Mouse (Mus musculus) heart, embryonic 10.5 days (tissue): ENCODE data around the gene Mmgt2. TPM values are rescaled to one million over a fixed set of nuclear protein-coding genes. Genes with fewer than 3 reads are reported as not detected.
A peak's percentile ranks its signal among the peaks of the same experiment; 100 is the strongest.

ENCODE experiments used
- DNase-seq: peaks from one replicate; pipeline ENCODE4 v3.0.0-alpha.2; 2017; ENCODE audit warnings: low spot score
- H3K27ac ChIP-seq: fragments of 300-500 bp; sonication (generic); 2 replicates; pipeline ENCODE4 v1.5.1; 2016; ENCODE audit warnings: mild to moderate bottlenecking
- H3K27me3 ChIP-seq: fragments of 300-500 bp; sonication (generic); 2 replicates; pipeline ENCODE4 v1.6.1; 2016; ENCODE audit warnings: mild to moderate bottlenecking; ENCODE audit not compliant: poor library complexity, insufficient read depth, severe bottlenecking
- H3K36me3 ChIP-seq: fragments of 300-500 bp; sonication (generic); 2 replicates; pipeline ENCODE4 v1.6.1; 2016; ENCODE audit warnings: mild to moderate bottlenecking, moderate library complexity
- H3K4me1 ChIP-seq: fragments of 300-500 bp; sonication (generic); 2 replicates; pipeline ENCODE4 v1.6.1; 2016; ENCODE audit warnings: mild to moderate bottlenecking
- H3K4me3 ChIP-seq: fragments of 300-500 bp; sonication (generic); 2 replicates; pipeline ENCODE4 v1.5.1; 2016; ENCODE audit warnings: mild to moderate bottlenecking, moderate library complexity
- H3K9me3 ChIP-seq: fragments of 300-500 bp; sonication (generic); 2 replicates; pipeline ENCODE4 v1.6.1; 2016; ENCODE audit warnings: mild to moderate bottlenecking, moderate library complexity
- WGBS: fragments of 180-500 bp; shearing (Covaris S2); methylation state at CpG from one replicate; pipeline ENCODE4 v1.1.7; 2016; 5-methylcytosine and 5-hydroxymethylcytosine counted together
- polyA plus RNA-seq: library from polyadenylated mRNA; unstranded; fragments of >200 nt; fragmentation: Nextera tagmentation; extraction: Ambion mirVana; gene quantifications from 2 replicates; pipeline ENCODE4 v1.2.1, GENCODE M21; 2016

The Mmgt2 gene
- polyA plus RNA-seq, 1 experiment from 2014 or later = 40.5 TPM

GRCm38 (mm10) chr11:62608826-62609675, 39.4 kb upstream of the Mmgt2 start:
- DNase-seq = no peak
- Histone ChIP-seq H3K36me3 (peaks cover 75% of the 10 kb centered on the region), H3K27me3 (no peaks in the 10 kb centered on the region), H3K4me3 (no peak overlapping the region), H3K4me1 (peaks cover 29% of the 10 kb centered on the region), H3K27ac (no peak overlapping the region), H3K9me3 (no peaks in the 10 kb centered on the region)
- WGBS = 79% methylated on average over 10 of the region's 10 CpGs

GRCm38 (mm10) chr11:62610304-62610703, 38.2 kb upstream of the Mmgt2 start:
- no peak overlapping the region for H3K4me3 ChIP-seq
- no peak for DNase-seq
- H3K4me1 ChIP-seq = peaks cover 25% of the 10 kb centered on the region
- 78% methylated on average over 6 of the region's 6 CpGs for WGBS
- H3K27ac ChIP-seq = no peak overlapping the region
- H3K9me3 ChIP-seq = no peaks in the 10 kb centered on the region
- no peaks in the 10 kb centered on the region for H3K27me3 ChIP-seq
- peaks cover 63% of the 10 kb centered on the region for H3K36me3 ChIP-seq

DNA sequence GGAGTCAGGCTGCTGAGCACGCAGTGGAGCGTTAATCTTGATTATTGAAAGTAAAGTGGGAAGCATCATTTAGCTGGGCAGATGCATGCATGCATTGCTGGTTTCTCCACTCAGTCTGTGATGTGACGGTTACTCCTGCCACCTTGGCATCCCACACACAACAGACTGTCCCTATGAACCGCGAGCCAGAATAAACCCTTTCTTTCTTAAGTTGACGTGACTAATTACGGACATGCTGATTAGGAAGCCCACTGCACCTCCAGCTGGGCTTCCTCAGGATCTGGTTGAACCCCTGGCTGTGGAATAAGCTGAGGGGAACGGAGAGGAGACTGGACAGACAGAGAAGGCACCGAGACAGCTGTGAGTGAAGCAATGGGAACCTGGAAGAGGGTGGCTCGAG, 35.9 kb upstream of the Mmgt2 start:
- Histone ChIP-seq H3K27ac (no peak overlapping the region), H3K36me3 (peaks cover 61% of the 10 kb centered on the region), H3K9me3 (no peaks in the 10 kb centered on the region), H3K4me3 (no peak overlapping the region), H3K4me1 (peaks cover 17% of the 10 kb centered on the region), H3K27me3 (no peaks in the 10 kb centered on the region)
- 79% methylated on average over 10 of the region's 10 CpGs for WGBS
- DNase-seq = no peak

GRCm38 (mm10) chr11:62613657-62614365, 34.7 kb upstream of the Mmgt2 start:
- peaks cover 60% of the 10 kb centered on the region for H3K36me3 ChIP-seq
- no peaks in the 10 kb centered on the region for H3K9me3 ChIP-seq
- peak overlapping the region; percentile 83 for H3K27ac ChIP-seq
- H3K4me1 ChIP-seq = peaks cover 17% of the 10 kb centered on the region
- no peaks in the 10 kb centered on the region for H3K27me3 ChIP-seq
- peak; percentile 96 for DNase-seq
- H3K4me3 ChIP-seq = peak overlapping the region; percentile 42
- 21% methylated on average over 19 of the region's 19 CpGs for WGBS

GRCm38 (mm10) chr11:62614876-62615410, 33.5 kb upstream of the Mmgt2 start:
- Histone ChIP-seq H3K27me3 (no peaks in the 10 kb centered on the region), H3K9me3 (no peaks in the 10 kb centered on the region), H3K4me3 (no peak overlapping the region), H3K36me3 (peaks cover 63% of the 10 kb centered on the region), H3K27ac (no peak overlapping the region; the same call in 1 of the 2 replicates), H3K4me1 (peaks cover 14% of the 10 kb centered on the region)
- WGBS = 86% methylated on average over 8 of the region's 8 CpGs
- no peak for DNase-seq

DNA sequence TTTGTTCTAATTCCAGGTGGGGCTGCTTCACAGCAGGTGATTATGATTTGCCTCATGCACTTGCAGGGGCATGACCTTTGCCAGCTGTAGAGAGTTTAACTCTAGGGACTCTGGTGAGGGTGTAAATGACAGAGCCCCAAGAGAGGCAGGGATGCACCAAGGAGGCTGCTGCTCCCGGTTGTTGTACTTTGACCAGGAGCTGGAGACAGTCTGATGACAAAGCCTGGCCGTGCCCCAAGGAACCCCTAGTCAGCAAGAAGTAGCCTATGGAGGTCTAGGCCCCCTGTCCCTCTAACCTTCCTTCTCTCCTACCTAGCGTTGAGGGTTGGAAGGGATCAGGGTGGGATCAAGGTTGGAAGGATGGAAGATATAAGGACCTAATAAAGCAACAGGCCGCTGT, 33.0 kb upstream of the Mmgt2 start:
- Histone ChIP-seq H3K9me3 (no peaks in the 10 kb centered on the region), H3K4me1 (peaks cover 14% of the 10 kb centered on the region), H3K27ac (no peak overlapping the region), H3K27me3 (no peaks in the 10 kb centered on the region; the same call in 1 of the 2 replicates), H3K4me3 (no peak overlapping the region), H3K36me3 (peaks cover 62% of the 10 kb centered on the region)
- DNase-seq = no peak
- 88% methylated on average over 4 of the region's 4 CpGs for WGBS

DNA sequence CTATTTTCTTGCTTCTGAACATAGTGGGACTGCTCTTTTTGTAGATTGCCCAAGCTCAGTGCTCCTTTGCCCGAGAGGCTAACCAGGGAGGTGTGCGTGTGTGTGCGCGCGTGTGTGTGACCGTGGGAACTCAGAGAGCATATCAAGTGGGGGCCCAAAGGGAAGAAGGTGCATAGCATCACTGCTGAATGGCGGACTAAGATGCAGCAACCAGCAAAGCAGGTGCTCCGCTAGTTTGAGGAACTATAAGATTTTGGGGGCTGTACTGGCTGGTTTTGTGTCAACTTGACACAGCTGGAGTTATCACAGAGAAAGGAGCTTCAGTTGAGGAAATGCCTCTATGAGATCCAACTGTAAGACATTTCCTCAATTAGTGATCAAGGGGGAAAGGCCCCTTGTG, 27.4 kb upstream of the Mmgt2 start:
- Histone ChIP-seq H3K9me3 (no peaks in the 10 kb centered on the region), H3K27me3 (no peaks in the 10 kb centered on the region; the same call in 1 of the 2 replicates), H3K4me3 (no peak overlapping the region), H3K4me1 (peaks cover 33% of the 10 kb centered on the region), H3K36me3 (peaks cover 41% of the 10 kb centered on the region), H3K27ac (no peak overlapping the region)
- no peak for DNase-seq
- WGBS = 90% methylated on average over 8 of the region's 8 CpGs

DNA sequence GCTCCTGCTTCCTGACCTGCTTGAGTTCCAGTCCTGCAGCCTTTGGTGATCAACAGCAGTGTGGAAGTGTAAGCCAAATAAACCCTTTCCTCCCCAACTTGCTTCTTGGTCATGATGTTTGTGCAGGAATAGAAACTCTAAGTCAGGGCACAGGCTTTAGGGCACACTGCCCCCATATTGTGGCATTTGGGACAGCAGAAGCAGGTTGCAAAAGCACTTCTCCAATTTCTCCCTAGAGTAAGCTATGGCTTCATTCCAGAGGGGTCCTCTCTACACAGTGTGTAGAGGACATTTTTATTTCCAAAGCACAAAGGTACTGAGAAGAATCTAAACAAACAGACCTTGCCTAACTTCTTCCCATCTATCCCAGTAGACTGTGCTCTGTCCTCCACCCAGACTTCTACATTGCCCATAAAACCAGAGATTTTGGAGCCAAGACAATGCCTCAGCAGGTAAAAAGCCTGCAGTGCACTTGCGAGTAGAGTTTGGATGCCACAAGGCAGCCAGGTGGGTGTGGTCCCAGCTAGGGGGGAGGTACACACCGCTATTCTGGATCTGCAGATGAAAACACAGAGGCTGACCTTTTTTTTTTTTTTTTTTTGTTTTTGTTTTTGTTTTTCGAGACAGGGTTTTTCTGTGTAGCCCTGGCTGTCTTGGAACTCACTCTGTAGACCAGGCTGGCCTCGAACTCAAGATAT, 26.7 kb upstream of the Mmgt2 start:
- DNase-seq = no peak
- Histone ChIP-seq H3K27me3 (no peaks in the 10 kb centered on the region; the same call in 1 of the 2 replicates), H3K9me3 (no peaks in the 10 kb centered on the region), H3K4me1 (peaks cover 33% of the 10 kb centered on the region), H3K4me3 (no peak overlapping the region), H3K36me3 (peaks cover 41% of the 10 kb centered on the region), H3K27ac (no peak overlapping the region)
- WGBS = 86% methylated on average over 4 of the region's 4 CpGs

DNA sequence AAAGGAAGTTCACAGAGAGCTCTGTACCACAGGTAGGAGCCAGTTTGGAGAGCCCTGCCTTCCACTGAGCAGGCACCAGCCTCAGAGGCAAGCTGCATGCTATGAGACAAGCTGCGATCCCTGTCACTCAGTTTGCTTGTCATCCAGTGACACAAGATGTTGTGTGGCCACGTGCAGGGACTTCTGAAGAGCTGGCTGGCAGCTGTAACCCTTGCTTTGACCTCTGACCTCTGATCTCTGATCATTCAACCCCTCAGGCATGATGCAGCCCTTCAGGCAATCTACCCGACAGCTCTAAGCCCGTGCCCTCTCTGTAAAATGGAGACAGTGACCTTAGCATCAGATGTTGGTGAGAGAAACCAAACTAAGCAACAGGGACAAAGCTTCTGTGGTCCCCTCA, 25.6 kb upstream of the Mmgt2 start:
- Histone ChIP-seq H3K9me3 (no peaks in the 10 kb centered on the region), H3K36me3 (peaks cover 30% of the 10 kb centered on the region), H3K27me3 (no peaks in the 10 kb centered on the region; the same call in 1 of the 2 replicates), H3K27ac (peak overlapping the region; percentile 62; the same call in 1 of the 2 replicates), H3K4me1 (peaks cover 39% of the 10 kb centered on the region), H3K4me3 (no peak overlapping the region)
- no peak for DNase-seq
- 54% methylated on average over 4 of the region's 4 CpGs for WGBS

GRCm38 (mm10) chr11:62624341-62625291, 23.8 kb upstream of the Mmgt2 start:
- Histone ChIP-seq H3K36me3 (peaks cover 13% of the 10 kb centered on the region), H3K4me3 (no peak overlapping the region), H3K9me3 (no peaks in the 10 kb centered on the region), H3K27ac (peak overlapping the region; percentile 59; the same call in 1 of the 2 replicates), H3K27me3 (no peaks in the 10 kb centered on the region; the same call in 1 of the 2 replicates), H3K4me1 (peaks cover 57% of the 10 kb centered on the region)
- WGBS = 53% methylated on average over 10 of the region's 10 CpGs
- DNase-seq = no peak

DNA sequence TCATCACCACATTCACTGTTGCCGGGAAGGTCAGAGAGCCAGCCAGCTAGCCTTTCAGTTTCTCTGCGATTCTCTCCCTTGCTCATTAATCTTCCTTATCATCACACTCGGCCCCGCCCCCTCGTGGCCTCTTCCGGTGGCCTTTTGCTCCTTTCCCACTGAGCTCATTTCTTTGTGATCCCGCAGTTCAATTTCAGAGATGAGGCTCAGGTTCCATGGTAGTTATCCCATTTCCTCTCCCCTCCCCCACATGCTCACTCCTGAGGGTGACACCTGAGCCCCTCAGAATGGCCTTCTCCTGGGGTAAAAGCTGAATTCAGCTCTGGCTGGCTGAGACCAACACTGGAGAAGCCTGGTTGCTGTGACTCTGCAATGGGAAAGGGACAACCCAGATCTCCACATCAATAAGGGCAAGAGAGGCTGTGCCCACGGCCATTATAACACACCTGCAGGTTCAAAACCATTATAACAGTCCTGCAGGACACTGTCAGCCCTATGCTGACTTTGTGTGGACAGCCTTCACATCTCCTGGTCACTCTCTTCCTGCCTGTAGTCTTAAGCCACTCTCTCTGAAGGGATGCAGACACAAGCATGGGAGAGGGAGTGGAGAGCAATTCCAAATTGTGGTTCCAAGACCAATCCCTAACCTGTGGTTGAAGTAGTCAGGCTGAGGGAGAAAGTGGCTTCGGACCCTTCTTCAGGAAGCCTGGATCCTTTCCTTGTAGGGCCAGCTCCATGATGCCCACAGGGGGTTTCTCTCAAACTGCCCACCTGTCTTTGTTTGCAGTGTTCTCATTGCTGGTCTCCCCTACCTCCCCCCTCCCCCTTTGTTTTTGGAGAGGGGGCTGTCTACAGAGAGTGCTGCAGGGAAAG, 18.9 kb upstream of the Mmgt2 start:
- Histone ChIP-seq H3K27ac (peak overlapping the region; percentile 87), H3K4me3 (peak overlapping the region; percentile 45), H3K36me3 (peaks cover 10% of the 10 kb centered on the region), H3K4me1 (peaks cover 63% of the 10 kb centered on the region), H3K27me3 (no peaks in the 10 kb centered on the region), H3K9me3 (no peaks in the 10 kb centered on the region)
- 2% methylated on average over 9 of the region's 9 CpGs for WGBS
- no peak for DNase-seq
